Mouse (Mus musculus): ENCODE measurements at regions not wholly inside any gene's neighbourhood (a gene's known extent, or its start where the extent isn't known, plus 50 kb on each side); places are given as distances from the start of the nearest gene placed in this dataset.

GRCm38 (mm10) chr3:52463911-52464310 is 195.8 kb downstream of the Foxo1 start:
- TF ChIP-seq CTCF (IDR thresholded peaks at IDR 0.05; ENCODE audit: borderline replicate concordance, extremely low read depth, insufficient read depth, insufficient read length), result no peak
- TF ChIP-seq POLR2A (IDR thresholded peaks at IDR 0.05; ENCODE audit: borderline replicate concordance, extremely low read depth, insufficient read depth, insufficient read length, poor library complexity, severe bottlenecking), result no peak
